Mouse (Mus musculus) liver, postnatal 0 days (tissue): ENCODE data around the gene Rbpjl. TPM values are rescaled to one million over a fixed set of nuclear protein-coding genes. Genes with fewer than 3 reads are reported as not detected.

Experiments used
- ATAC-seq: fragments of 200-750 bp; cut with Nextera tagmentation; 2 replicates; pipeline ENCODE4 v1.8.0; 2017; ENCODE audit warnings: mild to moderate bottlenecking, moderate library complexity
- DNase-seq: peaks from one replicate; pipeline ENCODE4 v3.0.0-alpha.2; 2016
- H3K27ac ChIP-seq: fragments of 300-500 bp; sonication (generic); 2 replicates; pipeline ENCODE4 v1.5.1; 2014; ENCODE audit warnings: antibody characterized with exemption, moderate library complexity, mild to moderate bottlenecking, low read depth
- H3K27me3 ChIP-seq: fragments of 300-500 bp; sonication (generic); 2 replicates; pipeline ENCODE4 v1.6.1; 2014; ENCODE audit warnings: low read length, control low read depth, mixed read lengths; ENCODE audit not compliant: insufficient read depth
- H3K36me3 ChIP-seq: fragments of 300-500 bp; sonication (generic); replicated peaks from 2 replicates; pipeline ENCODE4 v1.6.1; 2014; ENCODE audit warnings: mild to moderate bottlenecking, control low read depth, low read length, moderate library complexity, mixed read lengths; ENCODE audit not compliant: insufficient read depth
- H3K4me1 ChIP-seq: fragments of 300-500 bp; sonication (generic); 2 replicates; pipeline ENCODE4 v1.6.1; 2014; ENCODE audit warnings: antibody characterized with exemption, mild to moderate bottlenecking, control low read depth; ENCODE audit not compliant: insufficient read depth
- H3K4me2 ChIP-seq: fragments of 300-500 bp; sonication (generic); 2 replicates; pipeline ENCODE4 v1.6.1; 2014; ENCODE audit warnings: low read depth, mild to moderate bottlenecking, low read length, moderate library complexity, mixed read lengths
- H3K4me3 ChIP-seq: fragments of 300-500 bp; sonication (generic); 2 replicates; pipeline ENCODE4 v1.5.1; 2014; ENCODE audit warnings: low read depth, low read length
- H3K9ac ChIP-seq: fragments of 300-500 bp; sonication (generic); replicated peaks from 2 replicates; pipeline ENCODE4 v1.6.1; 2014; ENCODE audit warnings: mild to moderate bottlenecking, moderate library complexity
- H3K9me3 ChIP-seq: fragments of 300-500 bp; sonication (generic); 2 replicates; pipeline ENCODE4 v1.6.1; 2016; ENCODE audit warnings: mild to moderate bottlenecking, control low read depth, low read length, mixed read lengths
- CTCF ChIP-seq: sonication (generic); IDR thresholded peaks from 2 replicates; pipeline ENCODE4 v1.5.1; 2016; ENCODE audit warnings: antibody characterized with exemption, low read depth
- EP300 ChIP-seq: IDR thresholded peaks from 2 replicates; pipeline ENCODE4 v1.6.1; 2016; ENCODE audit warnings: antibody characterized with exemption, low read depth, mild to moderate bottlenecking
- WGBS: fragments of 180-500 bp; shearing (Covaris S2); extraction: QIAGEN DNeasy Blood & Tissue Kit; methylation state at CpG from one replicate; pipeline ENCODE4 v1.1.7; 2014; ENCODE audit not compliant: insufficient replicate concordance; 5-methylcytosine and 5-hydroxymethylcytosine counted together
- polyA plus RNA-seq: library from polyadenylated mRNA; unstranded; fragments of >200 nt; fragmentation: Nextera tagmentation; extraction: Ambion mirVana; gene quantifications from 2 replicates; pipeline ENCODE4 v1.2.1, GENCODE M21; 2015

Rbpjl gene
- polyA plus RNA-seq, 1 experiment from 2014 or later, result not detected

DNA sequence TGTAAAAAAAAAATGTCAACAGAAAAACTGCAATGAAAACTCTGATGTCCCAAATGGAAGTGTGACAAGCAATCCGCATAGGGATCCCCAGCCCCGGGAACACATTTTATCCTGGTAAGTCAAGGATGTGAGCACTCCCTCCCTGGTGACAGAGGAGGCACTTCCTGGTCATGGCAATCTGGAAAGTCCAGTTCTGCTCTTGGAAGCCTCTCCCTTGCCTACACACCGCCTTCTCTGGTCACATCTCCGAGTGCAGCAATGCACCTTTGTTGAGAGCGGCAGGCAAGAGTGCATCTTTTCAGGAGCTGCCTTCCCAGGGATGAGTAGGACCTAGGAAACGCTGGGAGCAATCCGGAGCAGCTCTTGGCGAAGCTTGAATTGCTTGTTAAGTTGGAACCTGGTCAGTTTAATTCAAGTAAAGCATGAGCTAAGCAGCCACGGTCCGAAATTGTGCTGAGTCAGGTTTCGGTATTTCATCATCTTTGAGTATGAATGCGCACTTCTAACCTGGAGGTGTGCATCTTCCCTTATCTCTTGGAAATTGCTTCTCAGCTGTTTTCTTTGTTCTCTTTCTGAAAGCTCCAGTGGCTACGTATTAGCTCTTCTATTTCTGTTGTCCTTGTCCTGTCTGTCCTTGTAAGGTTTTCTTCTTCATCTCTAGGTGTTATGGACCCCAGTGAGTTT is 41.8 kb upstream of the Rbpjl start:
- Histone ChIP-seq H3K4me2 (no peak overlapping the region), H3K27ac (no peak overlapping the region), H3K4me1 (peaks cover 5% of the 10 kb centered on the region; the same call in 1 of the 2 replicates), H3K9ac (no peak overlapping the region), H3K27me3 (no peaks in the 10 kb centered on the region), H3K4me3 (no peak overlapping the region), H3K36me3 (no peaks in the 10 kb centered on the region), H3K9me3 (no peaks in the 10 kb centered on the region)
- no peak for ATAC-seq
- no peak for DNase-seq
- TF ChIP-seq EP300 (no peak), CTCF (no peak)
- 24% methylated on average over 13 of the region's 13 CpGs for whole genome bisulfite sequencing

GRCm38 (mm10) chr2:164366947-164367346 is 36.0 kb upstream of the Rbpjl start:
- ATAC-seq, result no peak
- Histone ChIP-seq H3K4me1 (0 out of 2 replicates have a peak, but pooled peaks cover 2% of the 10 kb centered on the region), H3K27me3 (no peaks in the 10 kb centered on the region), H3K27ac (no peak overlapping the region), H3K9ac (no peak overlapping the region), H3K36me3 (no peaks in the 10 kb centered on the region), H3K9me3 (no peaks in the 10 kb centered on the region), H3K4me3 (no peak overlapping the region), H3K4me2 (no peak overlapping the region)
- DNase-seq, result no peak
- WGBS, result 53% methylated on average over 3 of the region's 3 CpGs
- no peak for TF ChIP-seq CTCF
- no peak for TF ChIP-seq EP300

- H3K4me1 ChIP-seq, result peaks cover 7% of the 10 kb centered on the region
- 53% methylated on average over 6 of the region's 6 CpGs for WGBS
- H3K4me3 ChIP-seq, result no peak overlapping the region
- no peak overlapping the region for H3K27ac ChIP-seq
- H3K4me2 ChIP-seq, result no peak overlapping the region
- no peak overlapping the region for H3K9ac ChIP-seq
- no peak for ATAC-seq
- DNase-seq, result no peak
- H3K36me3 ChIP-seq, result no peaks in the 10 kb centered on the region
- TF ChIP-seq EP300 (no peak), CTCF (no peak)
- H3K27me3 ChIP-seq, result no peaks in the 10 kb centered on the region
- no peaks in the 10 kb centered on the region for H3K9me3 ChIP-seq
Measured at GRCm38 (mm10) chr2:164368620-164369105, 34.3 kb upstream of the Rbpjl start.

- TF ChIP-seq CTCF (no peak), EP300 (no peak)
- 65% methylated on average over 3 of the region's 3 CpGs for WGBS
Measured at GRCm38 (mm10) chr2:164371371-164371770, 31.6 kb upstream of the Rbpjl start.

DNA sequence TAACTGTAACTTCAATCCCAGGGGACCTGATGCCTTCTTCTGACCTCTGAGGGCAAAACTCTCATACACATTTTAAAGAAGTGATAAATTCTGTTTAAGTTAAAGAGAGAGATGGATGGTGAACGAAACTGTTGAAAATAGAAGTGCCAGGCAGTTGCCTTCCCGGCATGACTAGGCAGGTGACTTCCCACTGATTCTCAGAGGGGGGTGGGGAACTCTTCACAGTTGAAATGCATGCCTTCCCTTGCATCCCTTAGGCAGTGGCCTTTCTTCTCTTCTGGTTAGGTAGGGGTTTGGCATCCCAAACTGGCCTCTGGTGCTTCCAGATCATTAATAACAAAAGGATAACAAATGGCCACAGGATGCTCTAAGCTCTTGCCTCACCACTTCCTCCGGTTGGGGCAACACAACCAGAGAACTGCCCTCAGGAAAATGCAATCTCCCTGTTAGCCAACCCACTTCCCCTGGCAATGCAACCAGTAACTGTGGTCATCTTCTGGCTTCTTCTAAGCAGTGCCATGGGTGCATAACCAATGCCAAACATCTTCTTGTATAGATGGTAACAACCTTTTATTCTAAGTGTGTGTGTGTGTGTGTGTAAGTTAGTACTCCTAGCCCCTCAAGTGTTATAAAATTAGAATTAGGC is 30.4 kb upstream of the Rbpjl start:
- 15% methylated on average over 3 of the region's 3 CpGs for WGBS
- Histone ChIP-seq H3K9me3 (no peaks in the 10 kb centered on the region), H3K36me3 (no peaks in the 10 kb centered on the region), H3K4me2 (no peak overlapping the region), H3K4me1 (peaks cover 9% of the 10 kb centered on the region), H3K27me3 (no peaks in the 10 kb centered on the region), H3K27ac (peak overlapping the region; percentile 71), H3K4me3 (no peak overlapping the region), H3K9ac (no peak overlapping the region)
- TF ChIP-seq EP300, result 0 out of 2 replicates have a peak, but pooled peaks have one; percentile 27
- TF ChIP-seq CTCF, result no peak
- ATAC-seq (0 out of 2 replicates have a peak, but pooled peaks have one; percentile 15), DNase-seq (peak; percentile 50)

More at GRCm38 (mm10) chr2:164371371-164371770, 31.6 kb upstream of the Rbpjl start:
- no peak overlapping the region for H3K4me3 ChIP-seq
- H3K9me3 ChIP-seq, result no peaks in the 10 kb centered on the region
- H3K9ac ChIP-seq, result no peak overlapping the region
- DNase-seq (no peak), ATAC-seq (no peak)
- no peaks in the 10 kb centered on the region for H3K27me3 ChIP-seq
- no peak overlapping the region for H3K27ac ChIP-seq
- peaks cover 9% of the 10 kb centered on the region for H3K4me1 ChIP-seq
- no peak overlapping the region for H3K4me2 ChIP-seq
- H3K36me3 ChIP-seq, result no peaks in the 10 kb centered on the region

DNA sequence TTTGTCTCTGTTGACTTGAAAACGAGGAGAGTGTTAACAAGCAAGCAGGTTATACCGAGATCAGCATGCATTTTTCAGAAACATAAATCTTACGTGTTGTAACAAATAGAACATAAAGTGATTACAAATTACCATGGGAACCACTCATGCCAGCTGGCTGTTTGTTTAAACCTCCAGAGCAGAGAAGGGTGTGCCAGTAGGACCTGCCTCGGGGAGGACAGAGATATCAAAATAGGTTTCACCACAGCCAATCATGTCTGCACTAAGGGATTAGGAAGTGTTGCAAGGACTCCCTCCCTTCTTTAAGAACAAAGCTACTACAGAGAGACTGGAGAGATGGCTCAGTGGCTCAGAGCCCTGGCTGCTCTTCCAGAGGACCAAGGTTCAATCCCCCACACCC is 29.8 kb upstream of the Rbpjl start:
- Histone ChIP-seq H3K4me1 (peaks cover 9% of the 10 kb centered on the region), H3K27ac (peak overlapping the region; percentile 71), H3K9ac (no peak overlapping the region), H3K4me2 (no peak overlapping the region), H3K4me3 (no peak overlapping the region), H3K9me3 (no peaks in the 10 kb centered on the region), H3K36me3 (no peaks in the 10 kb centered on the region), H3K27me3 (no peaks in the 10 kb centered on the region)
- TF ChIP-seq CTCF, result no peak
- TF ChIP-seq EP300, result no peak
- no peak for DNase-seq
- 36% methylated on average over 4 of the region's 4 CpGs for WGBS
- 0 out of 2 replicates have a peak, but pooled peaks have one; percentile 36 for ATAC-seq
